Mouse (Mus musculus) liver, embryonic 16.5 days (tissue): Measurements from ENCODE around the gene Trhde. TPM values are rescaled to one million over a fixed set of nuclear protein-coding genes. Genes with fewer than 3 reads are reported as not detected.

Experiments used
- ATAC-seq: fragments of 200-750 bp; cut with Nextera tagmentation; 2 replicates; pipeline ENCODE4 v1.8.0; 2017; ENCODE audit warnings: low read depth, mild to moderate bottlenecking, moderate number of reproducible peaks, moderate library complexity
- H3K27ac ChIP-seq: fragments of 300-500 bp; sonication (generic); 2 replicates; pipeline ENCODE4 v1.5.1; 2014; ENCODE audit warnings: mild to moderate bottlenecking, low read length
- H3K27me3 ChIP-seq: fragments of 300-500 bp; sonication (generic); 2 replicates; pipeline ENCODE4 v1.6.1; 2014; ENCODE audit warnings: low read depth, low read length, mixed read lengths; ENCODE audit not compliant: control insufficient read depth, insufficient read depth
- H3K36me3 ChIP-seq: fragments of 300-500 bp; sonication (generic); 2 replicates; pipeline ENCODE4 v1.6.1; 2014; ENCODE audit warnings: mild to moderate bottlenecking; ENCODE audit not compliant: control insufficient read depth, insufficient read depth
- H3K4me1 ChIP-seq: fragments of 300-500 bp; sonication (generic); 2 replicates; pipeline ENCODE4 v1.6.1; 2014; ENCODE audit warnings: low read depth, low read length, mixed read lengths; ENCODE audit not compliant: control insufficient read depth
- H3K4me2 ChIP-seq: fragments of 300-500 bp; sonication (generic); 2 replicates; pipeline ENCODE4 v1.6.1; 2014; ENCODE audit warnings: low read depth, low read length, mixed read lengths
- H3K4me3 ChIP-seq: fragments of 300-500 bp; sonication (generic); 2 replicates; pipeline ENCODE4 v1.5.1; 2014; ENCODE audit warnings: low read depth, mild to moderate bottlenecking, low read length
- H3K9ac ChIP-seq: fragments of 300-500 bp; sonication (generic); 2 replicates; pipeline ENCODE4 v1.6.1; 2014; ENCODE audit warnings: low read depth, low read length
- H3K9me3 ChIP-seq: fragments of 300-500 bp; sonication (generic); replicated peaks from 2 replicates; pipeline ENCODE4 v1.6.1; 2016; ENCODE audit warnings: low read length; ENCODE audit not compliant: control insufficient read depth
- WGBS: fragments of 180-500 bp; shearing (Covaris S2); extraction: QIAGEN DNeasy Blood & Tissue Kit; methylation state at CpG from one replicate; pipeline ENCODE4 v1.1.7; 2014; ENCODE audit not compliant: insufficient replicate concordance; 5-methylcytosine and 5-hydroxymethylcytosine counted together
- polyA plus RNA-seq: library from polyadenylated mRNA; unstranded; fragments of >200 nt; fragmentation: Nextera tagmentation; extraction: Ambion mirVana; gene quantifications from 2 replicates; pipeline ENCODE4 v1.2.1, GENCODE M21; 2015

Gene Trhde
- polyA plus RNA-seq, 1 experiment from 2014 or later, result not detected

DNA sequence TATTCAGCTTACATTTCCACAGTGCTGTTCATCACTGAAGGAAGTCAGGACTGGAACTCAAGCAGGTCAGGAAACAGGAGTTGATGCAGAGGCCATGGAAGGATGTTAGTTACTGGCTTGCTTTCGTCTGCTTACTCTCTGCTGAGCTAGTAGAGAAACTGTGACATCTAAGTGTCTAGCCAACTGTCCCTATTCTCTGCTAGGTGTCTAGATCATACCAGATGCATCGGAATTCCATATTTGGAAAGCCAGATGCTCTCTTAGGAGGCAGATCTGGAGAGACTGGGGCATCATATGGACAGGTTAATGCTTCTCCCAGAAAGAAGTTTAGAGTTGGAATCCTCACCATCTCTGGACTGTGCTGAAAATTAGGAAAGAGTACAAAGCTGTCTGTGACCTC is 386.4 kb downstream of the Trhde start:
- WGBS, result 48% methylated on average over 2 of the region's 2 CpGs

GRCm38 (mm10) chr10:114405260-114405659 is 396.8 kb downstream of the Trhde start:
- no peaks in the 10 kb centered on the region for H3K4me1 ChIP-seq
- no peak overlapping the region for H3K9ac ChIP-seq
- H3K36me3 ChIP-seq, result no peaks in the 10 kb centered on the region
- no peaks in the 10 kb centered on the region for H3K9me3 ChIP-seq
- ATAC-seq, result no peak
- WGBS, result 33% methylated on average over 7 of the region's 7 CpGs
- H3K27me3 ChIP-seq, result no peaks in the 10 kb centered on the region
- H3K4me2 ChIP-seq, result no peak overlapping the region
- H3K4me3 ChIP-seq, result no peak overlapping the region
- H3K27ac ChIP-seq, result no peak overlapping the region

More for the DNA sequence above, 386.4 kb downstream of the Trhde start:
- no peak for ATAC-seq
- no peak overlapping the region for H3K4me2 ChIP-seq
- H3K36me3 ChIP-seq, result no peaks in the 10 kb centered on the region
- H3K9ac ChIP-seq, result no peak overlapping the region
- no peaks in the 10 kb centered on the region for H3K27me3 ChIP-seq
- no peaks in the 10 kb centered on the region for H3K9me3 ChIP-seq
- H3K4me1 ChIP-seq, result no peaks in the 10 kb centered on the region
- no peak overlapping the region for H3K27ac ChIP-seq
- H3K4me3 ChIP-seq, result no peak overlapping the region

DNA sequence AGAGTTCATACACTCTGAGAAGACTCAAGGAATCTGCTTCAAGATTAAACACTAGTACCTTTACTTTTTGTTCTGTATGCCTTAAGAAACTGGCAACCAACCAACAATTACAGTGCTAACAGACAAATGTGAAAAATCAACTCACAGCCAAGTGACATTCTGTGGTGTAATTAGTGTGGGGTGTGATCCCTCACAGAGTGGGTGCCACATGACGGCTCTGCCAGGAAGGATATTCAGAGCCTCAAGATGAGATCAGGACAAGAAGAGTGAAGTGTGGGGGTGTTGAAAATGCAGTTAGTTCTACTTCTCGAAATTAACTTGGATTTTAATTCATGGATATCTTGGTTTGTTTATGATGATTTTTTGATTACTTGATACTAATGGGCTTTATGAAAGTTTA is 398.3 kb downstream of the Trhde start:
- 36% methylated on average over 2 of the region's 2 CpGs for whole genome bisulfite sequencing
- no peak overlapping the region for H3K4me3 ChIP-seq

DNA sequence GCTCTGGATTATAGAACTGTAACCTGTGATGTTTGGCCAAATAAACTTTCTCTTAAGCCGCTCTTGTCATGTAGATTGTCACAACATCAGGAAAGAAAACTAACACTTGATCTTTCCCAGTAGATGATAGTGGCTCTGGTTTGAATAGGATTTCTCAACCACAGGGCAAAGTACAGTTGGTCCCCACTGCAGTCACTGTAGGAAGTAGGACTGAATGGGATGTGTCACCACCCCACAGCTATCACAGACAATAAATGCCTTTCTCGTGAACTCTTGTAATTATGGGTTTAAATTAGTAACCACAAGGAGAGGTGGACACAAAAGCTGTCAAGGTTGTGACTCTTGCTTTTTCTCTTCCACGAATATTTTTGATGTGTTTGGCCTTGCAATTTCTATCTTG is 431.3 kb downstream of the Trhde start:
- ATAC-seq, result no peak

More for the DNA sequence above, 398.3 kb downstream of the Trhde start:
- Histone ChIP-seq H3K4me1 (no peaks in the 10 kb centered on the region), H3K27me3 (no peaks in the 10 kb centered on the region), H3K9me3 (no peaks in the 10 kb centered on the region), H3K36me3 (no peaks in the 10 kb centered on the region), H3K27ac (no peak overlapping the region), H3K4me2 (no peak overlapping the region), H3K9ac (no peak overlapping the region)
- no peak for ATAC-seq

DNA sequence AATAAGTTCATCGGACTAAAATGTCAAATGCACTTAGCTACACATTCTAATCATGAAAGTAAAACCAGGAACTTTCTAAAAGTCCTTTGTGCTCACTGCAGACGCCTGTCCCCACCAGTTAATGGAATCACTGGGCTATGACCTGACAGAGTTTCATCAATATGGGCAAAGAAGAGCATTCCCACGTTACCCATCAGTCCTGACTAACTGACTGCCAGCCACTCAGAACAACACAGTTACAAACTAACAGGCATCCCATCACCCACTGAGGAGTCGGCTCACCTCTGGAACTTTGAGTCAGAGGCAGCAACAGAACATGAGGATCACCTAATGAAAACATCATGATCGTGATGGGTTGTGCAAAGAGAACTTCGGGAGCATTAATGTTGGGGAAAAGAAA is 438.7 kb downstream of the Trhde start:
- Histone ChIP-seq H3K4me2 (no peak overlapping the region), H3K4me1 (no peaks in the 10 kb centered on the region), H3K36me3 (no peaks in the 10 kb centered on the region), H3K27me3 (no peaks in the 10 kb centered on the region), H3K4me3 (no peak overlapping the region), H3K9ac (no peak overlapping the region), H3K27ac (no peak overlapping the region), H3K9me3 (no peaks in the 10 kb centered on the region)
- ATAC-seq, result no peak
- WGBS, result 63% methylated on average over 6 of the region's 6 CpGs

More for the DNA sequence above, 431.3 kb downstream of the Trhde start:
- WGBS, result 49% methylated on average over 3 of the region's 3 CpGs
- H3K27me3 ChIP-seq, result no peaks in the 10 kb centered on the region
- no peaks in the 10 kb centered on the region for H3K9me3 ChIP-seq
- H3K4me2 ChIP-seq, result no peak overlapping the region
- H3K27ac ChIP-seq, result no peak overlapping the region
- H3K36me3 ChIP-seq, result no peaks in the 10 kb centered on the region
- no peak overlapping the region for H3K4me3 ChIP-seq
- H3K4me1 ChIP-seq, result no peaks in the 10 kb centered on the region
- H3K9ac ChIP-seq, result no peak overlapping the region

DNA sequence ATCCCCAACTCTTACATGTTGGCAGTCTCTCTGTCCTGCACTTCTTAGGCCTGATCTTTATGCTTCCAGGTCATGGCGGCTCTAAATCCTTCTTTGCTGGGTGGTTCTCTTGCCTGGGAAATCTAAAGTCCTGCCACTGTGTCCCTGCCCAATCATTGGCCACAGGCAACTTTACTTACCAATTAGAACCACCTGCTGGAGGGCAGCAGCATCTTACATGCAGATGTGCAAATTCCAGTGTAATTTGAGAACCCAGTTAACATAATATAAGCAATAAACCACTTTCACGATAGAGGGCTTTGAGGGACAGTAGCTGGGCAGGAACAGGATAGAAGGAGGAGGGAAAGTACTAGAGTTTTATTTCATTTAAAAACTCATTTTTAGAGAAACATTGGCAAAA is 439.5 kb downstream of the Trhde start:
- no peaks in the 10 kb centered on the region for H3K36me3 ChIP-seq
- no peaks in the 10 kb centered on the region for H3K27me3 ChIP-seq
- H3K4me1 ChIP-seq, result no peaks in the 10 kb centered on the region
- no peak overlapping the region for H3K4me2 ChIP-seq
- no peak overlapping the region for H3K27ac ChIP-seq
- H3K9me3 ChIP-seq, result no peaks in the 10 kb centered on the region
- H3K4me3 ChIP-seq, result no peak overlapping the region
- WGBS, result 72% methylated on average over 2 of the region's 2 CpGs
- no peak overlapping the region for H3K9ac ChIP-seq
- ATAC-seq, result no peak
